Mouse (Mus musculus) midbrain, embryonic 16.5 days (tissue): ENCODE data around the gene Gga1. TPM values are rescaled to one million over a fixed set of nuclear protein-coding genes. Genes with fewer than 3 reads are reported as not detected.
A peak's percentile ranks its signal among the peaks of the same experiment; 100 is the strongest.
"Not testable (repeated sequence)": the region's sequence is repeated elsewhere in the genome, so short reads cannot be mapped to it uniquely, and the experiment has no call there.

ENCODE experiments used
- ATAC-seq: fragments of 200-750 bp; cut with Nextera tagmentation; 2 replicates; pipeline ENCODE4 v1.8.0; 2017; ENCODE audit warnings: moderate TSS enrichment
- H3K27ac ChIP-seq: fragments of 300-500 bp; sonication (generic); 2 replicates; pipeline ENCODE4 v1.5.1; 2014; ENCODE audit warnings: mild to moderate bottlenecking, low read length, mixed read lengths
- H3K27me3 ChIP-seq: fragments of 300-500 bp; sonication (generic); 2 replicates; pipeline ENCODE4 v1.6.1; 2014; ENCODE audit warnings: low read depth, low read length, mixed read lengths; ENCODE audit not compliant: control insufficient read depth, insufficient read depth
- H3K36me3 ChIP-seq: fragments of 300-500 bp; sonication (generic); 2 replicates; pipeline ENCODE4 v1.6.1; 2014; ENCODE audit warnings: mild to moderate bottlenecking, low read length, moderate library complexity, mixed read lengths; ENCODE audit not compliant: control insufficient read depth, insufficient read depth
- H3K4me1 ChIP-seq: fragments of 300-500 bp; sonication (generic); 2 replicates; pipeline ENCODE4 v1.6.1; 2014; ENCODE audit warnings: mild to moderate bottlenecking, low read length, mixed read lengths; ENCODE audit not compliant: control insufficient read depth, insufficient read depth
- H3K4me2 ChIP-seq: fragments of 300-500 bp; sonication (generic); 2 replicates; pipeline ENCODE4 v1.6.1; 2014; ENCODE audit warnings: mild to moderate bottlenecking, low read length, mixed read lengths
- H3K4me3 ChIP-seq: fragments of 300-500 bp; sonication (generic); 2 replicates; pipeline ENCODE4 v1.5.1; 2014; ENCODE audit warnings: low read depth, mild to moderate bottlenecking, low read length, moderate library complexity, mixed read lengths
- H3K9ac ChIP-seq: fragments of 300-500 bp; sonication (generic); 2 replicates; pipeline ENCODE4 v1.6.1; 2014; ENCODE audit warnings: low read depth, low read length, mixed read lengths
- H3K9me3 ChIP-seq: fragments of 300-500 bp; sonication (generic); replicated peaks from 2 replicates; pipeline ENCODE4 v1.6.1; 2014; ENCODE audit warnings: mild to moderate bottlenecking, low read length, mixed read lengths; ENCODE audit not compliant: control insufficient read depth, poor library complexity, severe bottlenecking
- WGBS: fragments of 180-500 bp; shearing (Covaris S2); extraction: QIAGEN DNeasy Blood & Tissue Kit; methylation state at CpG from one replicate; pipeline ENCODE4 v1.1.7; 2014; 5-methylcytosine and 5-hydroxymethylcytosine counted together
- polyA plus RNA-seq: library from polyadenylated mRNA; unstranded; fragments of >200 nt; fragmentation: Nextera tagmentation; extraction: Ambion mirVana; gene quantifications from 2 replicates; pipeline ENCODE4 v1.2.1, GENCODE M21; 2015

Gene Gga1
- polyA plus RNA-seq, 1 experiment from 2014 or later = 46.5 TPM

DNA sequence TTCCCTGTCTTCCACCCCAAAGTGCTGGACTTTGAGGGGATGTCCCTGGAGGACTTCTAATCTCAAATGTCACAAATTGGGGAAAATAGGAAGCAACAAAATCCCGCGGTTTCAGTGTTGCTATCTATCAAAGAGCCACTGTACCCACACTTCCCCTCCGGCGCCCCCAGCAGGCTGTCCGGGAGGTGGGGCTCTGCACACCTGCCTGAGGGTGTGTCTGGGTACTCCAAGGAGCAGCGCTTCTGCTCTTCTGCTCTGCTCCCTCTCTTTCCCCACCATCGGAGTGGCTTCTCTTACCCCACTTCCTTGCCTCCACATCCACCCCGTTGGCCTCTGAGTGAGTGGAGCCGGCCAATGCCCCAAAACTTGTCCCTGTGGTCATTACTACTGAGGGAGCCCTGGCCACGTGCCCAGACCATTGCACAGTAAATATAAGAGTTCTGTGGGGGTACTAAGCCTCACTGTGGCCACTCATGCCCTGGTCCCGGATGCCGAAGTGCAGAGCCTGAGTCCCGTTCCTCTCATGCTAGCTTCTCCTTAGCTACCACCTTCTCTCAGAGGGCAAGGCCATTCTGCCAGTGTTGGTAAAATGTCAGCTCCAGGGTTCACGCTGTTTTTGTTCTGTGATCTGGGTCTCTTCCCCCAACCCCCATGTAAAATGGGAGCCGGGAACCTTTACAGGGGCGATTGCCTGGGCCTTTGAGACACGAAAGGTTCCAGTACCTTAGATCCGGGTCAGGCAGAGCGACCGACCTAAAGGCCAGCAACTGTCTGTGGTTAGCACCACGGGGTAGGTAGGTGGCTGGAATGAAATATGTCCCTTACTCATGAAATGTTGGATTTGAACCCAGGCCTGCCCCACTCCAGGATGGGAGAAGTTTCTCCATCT lies 33.2 kb upstream of the Gga1 start:
- ATAC-seq = no peak
- 43% methylated on average over 21 of the region's 21 CpGs for WGBS
- H3K36me3 ChIP-seq = no peaks in the 10 kb centered on the region
- peaks cover 24% of the 10 kb centered on the region for H3K4me1 ChIP-seq
- H3K9me3 ChIP-seq = no peaks in the 10 kb centered on the region
- H3K4me2 ChIP-seq = peak overlapping the region; percentile 76
- no peak overlapping the region for H3K27ac ChIP-seq
- peaks cover 22% of the 10 kb centered on the region for H3K27me3 ChIP-seq
- peak overlapping the region; percentile 43 for H3K4me3 ChIP-seq
- H3K9ac ChIP-seq = no peak overlapping the region

DNA sequence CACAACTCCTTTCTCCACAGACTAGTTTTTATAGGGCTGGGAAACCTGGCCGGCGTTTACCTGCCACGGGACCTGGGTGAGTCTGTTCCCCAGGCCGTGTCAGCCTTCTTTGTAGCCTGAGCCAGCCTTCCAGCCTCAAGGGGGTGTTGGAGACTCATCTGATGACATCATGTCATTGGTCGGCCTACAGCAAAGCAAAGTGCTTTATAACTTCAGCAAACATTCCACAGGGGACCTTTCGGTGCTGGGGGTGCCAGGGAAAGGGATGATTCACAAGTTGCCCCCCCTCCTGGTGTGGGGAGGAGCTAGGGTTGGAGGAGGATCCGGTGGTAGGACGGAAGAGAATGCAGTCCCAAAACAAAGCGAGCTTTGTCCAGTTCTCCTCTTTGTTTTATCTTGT lies 32.2 kb upstream of the Gga1 start:
- H3K36me3 ChIP-seq = no peaks in the 10 kb centered on the region
- H3K4me3 ChIP-seq = no peak overlapping the region; the same call in 1 of the 2 replicates
- H3K4me2 ChIP-seq = peak overlapping the region; percentile 76
- no peak overlapping the region for H3K9ac ChIP-seq
- no peak overlapping the region for H3K27ac ChIP-seq
- 39% methylated on average over 9 of the region's 9 CpGs for WGBS
- no peak for ATAC-seq
- no peaks in the 10 kb centered on the region for H3K9me3 ChIP-seq
- peaks cover 18% of the 10 kb centered on the region for H3K4me1 ChIP-seq
- H3K27me3 ChIP-seq = peaks cover 22% of the 10 kb centered on the region

DNA sequence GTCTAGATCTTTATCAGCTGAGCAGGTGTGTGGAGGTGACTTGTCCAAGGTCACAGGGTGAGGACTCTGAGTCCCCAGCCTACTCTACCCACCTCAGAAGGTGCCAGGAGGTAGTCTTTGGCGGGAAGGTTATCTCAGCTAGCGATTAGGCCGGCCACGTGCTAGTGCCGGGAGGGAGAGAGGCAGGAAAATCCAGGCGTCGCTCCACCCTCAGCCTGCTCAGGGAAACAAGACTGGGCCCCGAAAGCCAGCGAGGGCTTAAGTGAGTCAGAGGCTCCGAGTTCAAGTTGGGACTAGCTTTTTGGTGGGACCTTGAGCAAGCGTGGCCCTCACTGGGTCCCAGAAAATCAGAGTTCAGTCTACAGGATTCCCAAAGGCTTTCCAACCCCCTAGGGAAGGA lies 31.7 kb upstream of the Gga1 start:
- Histone ChIP-seq H3K9me3 (no peaks in the 10 kb centered on the region), H3K4me1 (peaks cover 16% of the 10 kb centered on the region), H3K9ac (no peak overlapping the region), H3K36me3 (no peaks in the 10 kb centered on the region), H3K27me3 (peaks cover 22% of the 10 kb centered on the region), H3K4me3 (no peak overlapping the region), H3K4me2 (peak overlapping the region; percentile 76; the same call in 1 of the 2 replicates), H3K27ac (no peak overlapping the region)
- 70% methylated on average over 11 of the region's 11 CpGs for WGBS
- ATAC-seq = no peak

DNA sequence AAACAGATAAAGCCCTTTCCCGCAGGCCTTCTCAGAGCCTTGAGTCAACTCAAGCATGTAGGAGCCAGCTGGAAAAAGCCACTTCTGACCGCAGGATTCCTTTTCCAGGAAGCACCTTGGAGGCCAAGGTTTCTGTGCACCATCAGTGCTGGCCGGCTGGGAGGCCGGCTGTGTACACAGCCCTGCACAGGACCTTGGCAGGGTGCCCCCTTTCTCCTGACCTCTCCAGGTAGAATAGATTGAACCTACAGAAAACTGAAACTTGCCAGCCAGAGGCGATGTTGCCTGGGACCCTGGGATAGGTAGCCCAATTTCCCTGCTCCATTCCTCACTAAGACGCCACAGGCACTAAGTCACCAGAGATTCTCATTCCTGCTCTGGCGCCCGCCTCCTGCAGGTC lies 31.1 kb upstream of the Gga1 start:
- Histone ChIP-seq H3K4me1 (peaks cover 14% of the 10 kb centered on the region), H3K9ac (no peak overlapping the region), H3K36me3 (no peaks in the 10 kb centered on the region), H3K27me3 (peaks cover 22% of the 10 kb centered on the region), H3K27ac (no peak overlapping the region), H3K9me3 (no peaks in the 10 kb centered on the region), H3K4me3 (no peak overlapping the region), H3K4me2 (peak overlapping the region; percentile 17; the same call in 1 of the 2 replicates)
- 80% methylated on average over 8 of the region's 8 CpGs for WGBS
- ATAC-seq = no peak

DNA sequence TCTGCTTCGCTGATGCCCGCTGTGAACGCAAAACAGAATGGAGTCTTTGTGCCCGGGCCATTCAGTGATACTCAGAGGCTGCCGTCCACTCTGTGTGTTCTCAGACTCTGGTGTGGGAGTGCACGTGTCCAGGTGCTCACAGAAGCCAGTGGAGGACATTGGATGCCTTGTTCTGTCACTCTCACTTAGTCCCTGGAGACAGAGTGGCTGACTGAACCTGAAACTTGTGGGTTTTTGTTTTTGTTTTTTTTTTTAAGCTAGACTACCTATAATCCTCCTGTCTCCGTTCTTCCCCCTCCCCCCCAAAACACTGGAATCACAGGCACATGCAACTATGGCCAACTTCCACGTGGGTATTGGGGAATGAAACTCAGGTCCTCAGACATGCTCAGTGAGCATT lies 30.6 kb upstream of the Gga1 start:
- Histone ChIP-seq H3K36me3 (no peaks in the 10 kb centered on the region), H3K9ac (no peak overlapping the region), H3K4me1 (peaks cover 14% of the 10 kb centered on the region), H3K4me2 (no peak overlapping the region), H3K27ac (no peak overlapping the region), H3K27me3 (peaks cover 22% of the 10 kb centered on the region), H3K9me3 (no peaks in the 10 kb centered on the region), H3K4me3 (no peak overlapping the region)
- no peak for ATAC-seq
- WGBS = 72% methylated on average over 8 of the region's 8 CpGs

DNA sequence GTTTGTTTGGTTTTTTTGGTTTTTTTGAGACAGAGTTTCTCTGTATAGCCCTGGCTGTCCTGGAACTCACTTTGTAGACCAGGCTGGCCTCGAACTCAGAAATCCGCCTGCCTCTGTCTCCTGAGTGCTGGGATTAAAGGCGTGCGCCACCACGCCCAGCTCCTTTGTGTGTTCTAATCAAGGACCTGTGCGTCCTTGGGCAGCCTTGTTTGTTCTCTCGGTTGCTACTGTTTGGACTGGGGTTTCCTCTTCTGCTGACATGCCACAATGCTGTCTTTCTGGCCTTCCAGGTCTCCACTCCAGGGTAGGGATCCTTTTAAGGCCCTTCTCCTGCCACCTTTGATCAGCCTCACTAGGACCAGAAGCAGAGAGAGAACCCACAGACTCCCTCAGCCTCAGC lies 30.2 kb upstream of the Gga1 start:
- H3K27ac ChIP-seq, H3K9ac ChIP-seq, H3K36me3 ChIP-seq, ATAC-seq, H3K4me3 ChIP-seq, H3K9me3 ChIP-seq, H3K4me2 ChIP-seq: not testable (repeated sequence)
- WGBS = 88% methylated on average over 7 of the region's 7 CpGs
- Histone ChIP-seq H3K27me3 (peaks cover 22% of the 10 kb centered on the region), H3K4me1 (peaks cover 14% of the 10 kb centered on the region)

DNA sequence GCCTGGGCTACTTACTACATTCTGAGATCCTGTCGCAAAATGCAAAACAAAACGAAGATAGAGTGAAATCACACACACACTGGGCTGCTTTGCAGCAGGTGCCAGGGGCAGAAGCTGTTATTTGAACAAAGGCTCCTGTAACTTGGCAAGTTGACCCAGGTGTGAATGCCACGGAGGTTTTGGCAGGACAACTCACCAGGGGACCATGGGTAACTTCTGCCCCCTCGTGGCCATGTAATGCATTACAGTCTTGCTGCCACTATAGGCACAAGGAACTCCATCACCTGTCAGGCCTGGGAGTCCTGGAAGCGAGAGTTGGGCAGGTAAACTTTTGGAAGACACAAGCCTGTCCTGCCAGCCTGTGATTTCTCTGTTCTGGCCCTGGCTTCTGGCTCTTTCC lies 28.5 kb upstream of the Gga1 start:
- Histone ChIP-seq H3K9ac (no peak overlapping the region), H3K9me3 (no peaks in the 10 kb centered on the region), H3K4me3 (no peak overlapping the region), H3K27me3 (peaks cover 14% of the 10 kb centered on the region), H3K4me1 (peaks cover 4% of the 10 kb centered on the region; the same call in 1 of the 2 replicates), H3K36me3 (no peaks in the 10 kb centered on the region), H3K27ac (no peak overlapping the region), H3K4me2 (no peak overlapping the region)
- WGBS = 26% methylated on average over 5 of the region's 5 CpGs
- no peak for ATAC-seq

DNA sequence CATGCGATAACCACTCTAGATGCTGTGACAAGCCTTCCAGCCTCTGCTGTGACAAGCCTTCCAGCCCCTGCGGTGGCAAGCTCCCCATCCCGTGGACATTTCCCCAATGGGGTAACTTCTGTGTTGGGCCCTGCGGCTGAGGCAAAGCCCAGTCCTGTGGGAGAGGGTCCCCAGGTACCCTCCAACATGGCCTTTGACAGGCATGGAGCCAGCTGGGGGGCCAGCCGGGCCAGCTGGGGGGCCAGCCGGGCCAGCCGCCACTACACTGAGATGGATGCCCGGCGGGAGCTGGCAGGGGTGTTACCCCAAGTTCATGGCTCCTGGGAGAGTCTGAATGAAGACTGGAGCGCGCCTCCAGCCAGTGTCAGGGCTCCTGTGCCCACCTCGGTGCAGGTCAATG lies 27.5 kb upstream of the Gga1 start:
- Histone ChIP-seq H3K27me3 (peaks cover 4% of the 10 kb centered on the region; the same call in 1 of the 2 replicates), H3K4me3 (no peak overlapping the region), H3K27ac (no peak overlapping the region), H3K9ac (no peak overlapping the region), H3K36me3 (no peaks in the 10 kb centered on the region), H3K4me1 (peaks cover 4% of the 10 kb centered on the region; the same call in 1 of the 2 replicates), H3K4me2 (no peak overlapping the region), H3K9me3 (no peaks in the 10 kb centered on the region)
- WGBS = 87% methylated on average over 12 of the region's 12 CpGs
- ATAC-seq = no peak

DNA sequence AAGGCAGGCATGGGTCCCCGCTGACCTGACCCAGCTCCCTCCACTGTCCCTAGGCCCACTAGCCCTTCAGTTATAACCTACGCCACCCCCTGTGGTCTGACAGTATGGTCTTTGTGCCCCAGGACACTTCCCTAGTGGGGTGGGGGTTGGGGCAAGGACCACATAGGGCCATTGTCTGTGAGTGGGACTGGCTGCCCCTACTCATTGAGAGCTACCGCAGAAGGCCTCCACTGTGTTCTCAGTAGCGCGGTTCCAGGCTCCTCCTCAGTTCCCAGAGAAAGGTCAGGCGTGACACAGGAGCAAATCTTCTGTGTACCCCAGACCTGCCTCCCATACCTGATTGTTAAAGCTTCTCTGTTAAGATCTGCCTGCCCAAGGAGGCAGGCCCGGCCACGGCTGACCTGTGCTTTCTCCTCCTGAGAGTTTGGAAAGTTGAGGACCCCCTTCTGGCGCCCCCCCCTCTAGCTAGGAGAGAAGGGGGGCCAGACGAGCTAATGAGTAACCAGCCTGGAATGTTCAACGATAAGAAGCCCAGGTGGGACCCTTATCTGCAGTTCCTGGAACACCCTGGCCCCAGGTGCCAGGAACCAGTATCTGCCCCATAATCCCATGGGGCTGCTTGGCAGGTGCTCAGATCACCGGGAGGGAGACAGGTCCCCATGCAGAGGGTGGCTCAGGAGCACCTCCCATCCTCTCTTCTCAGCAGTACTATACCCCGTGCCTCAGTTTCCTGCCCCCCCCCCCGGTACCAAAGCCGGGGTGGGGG lies 26.7 kb upstream of the Gga1 start:
- ATAC-seq = no peak
- no peak overlapping the region for H3K9ac ChIP-seq
- 73% methylated on average over 15 of the region's 15 CpGs for WGBS
- no peaks in the 10 kb centered on the region for H3K27me3 ChIP-seq
- H3K4me2 ChIP-seq = no peak overlapping the region
- no peaks in the 10 kb centered on the region for H3K9me3 ChIP-seq
- H3K36me3 ChIP-seq = no peaks in the 10 kb centered on the region
- no peak overlapping the region for H3K4me3 ChIP-seq
- no peak overlapping the region for H3K27ac ChIP-seq
- no peaks in the 10 kb centered on the region for H3K4me1 ChIP-seq
